Mouse (Mus musculus) midbrain, embryonic 16.5 days (tissue): ENCODE data around the gene Lat2. TPM values are rescaled to one million over a fixed set of nuclear protein-coding genes. Genes with fewer than 3 reads are reported as not detected.
A peak's percentile ranks its signal among the peaks of the same experiment; 100 is the strongest.

Source experiments
- ATAC-seq: fragments of 200-750 bp; cut with Nextera tagmentation; 2 replicates; pipeline ENCODE4 v1.8.0; 2017; ENCODE audit warnings: moderate TSS enrichment
- H3K27ac ChIP-seq: fragments of 300-500 bp; sonication (generic); 2 replicates; pipeline ENCODE4 v1.5.1; 2014; ENCODE audit warnings: mild to moderate bottlenecking, low read length, mixed read lengths
- H3K27me3 ChIP-seq: fragments of 300-500 bp; sonication (generic); 2 replicates; pipeline ENCODE4 v1.6.1; 2014; ENCODE audit warnings: low read depth, low read length, mixed read lengths; ENCODE audit not compliant: control insufficient read depth, insufficient read depth
- H3K36me3 ChIP-seq: fragments of 300-500 bp; sonication (generic); 2 replicates; pipeline ENCODE4 v1.6.1; 2014; ENCODE audit warnings: mild to moderate bottlenecking, low read length, moderate library complexity, mixed read lengths; ENCODE audit not compliant: control insufficient read depth, insufficient read depth
- H3K4me1 ChIP-seq: fragments of 300-500 bp; sonication (generic); 2 replicates; pipeline ENCODE4 v1.6.1; 2014; ENCODE audit warnings: mild to moderate bottlenecking, low read length, mixed read lengths; ENCODE audit not compliant: control insufficient read depth, insufficient read depth
- H3K4me2 ChIP-seq: fragments of 300-500 bp; sonication (generic); 2 replicates; pipeline ENCODE4 v1.6.1; 2014; ENCODE audit warnings: mild to moderate bottlenecking, low read length, mixed read lengths
- H3K4me3 ChIP-seq: fragments of 300-500 bp; sonication (generic); 2 replicates; pipeline ENCODE4 v1.5.1; 2014; ENCODE audit warnings: low read depth, mild to moderate bottlenecking, low read length, moderate library complexity, mixed read lengths
- H3K9ac ChIP-seq: fragments of 300-500 bp; sonication (generic); 2 replicates; pipeline ENCODE4 v1.6.1; 2014; ENCODE audit warnings: low read depth, low read length, mixed read lengths
- H3K9me3 ChIP-seq: fragments of 300-500 bp; sonication (generic); replicated peaks from 2 replicates; pipeline ENCODE4 v1.6.1; 2014; ENCODE audit warnings: mild to moderate bottlenecking, low read length, mixed read lengths; ENCODE audit not compliant: control insufficient read depth, poor library complexity, severe bottlenecking
- WGBS: fragments of 180-500 bp; shearing (Covaris S2); extraction: QIAGEN DNeasy Blood & Tissue Kit; methylation state at CpG from one replicate; pipeline ENCODE4 v1.1.7; 2014; 5-methylcytosine and 5-hydroxymethylcytosine counted together
- polyA plus RNA-seq: library from polyadenylated mRNA; unstranded; fragments of >200 nt; fragmentation: Nextera tagmentation; extraction: Ambion mirVana; gene quantifications from 2 replicates; pipeline ENCODE4 v1.2.1, GENCODE M21; 2015

The Lat2 gene
- polyA plus RNA-seq, 1 experiment from 2014 or later = 2.7 TPM

- no peak overlapping the region for H3K4me2 ChIP-seq
- no peak for ATAC-seq
- H3K9ac ChIP-seq = no peak overlapping the region
- no peak overlapping the region for H3K27ac ChIP-seq
- H3K4me3 ChIP-seq = no peak overlapping the region
- 70% methylated on average over 3 of the region's 3 CpGs for WGBS
- no peaks in the 10 kb centered on the region for H3K27me3 ChIP-seq
- H3K9me3 ChIP-seq = peaks cover 5% of the 10 kb centered on the region; the same call in 1 of the 2 replicates
- H3K4me1 ChIP-seq = peaks cover 7% of the 10 kb centered on the region
- H3K36me3 ChIP-seq = no peaks in the 10 kb centered on the region
Observed at GRCm38 (mm10) chr5:134568030-134568429, 46.8 kb downstream of the Lat2 start.

GRCm38 (mm10) chr5:134567445-134567844, 47.4 kb downstream of the Lat2 start:
- no peak overlapping the region for H3K4me2 ChIP-seq

DNA sequence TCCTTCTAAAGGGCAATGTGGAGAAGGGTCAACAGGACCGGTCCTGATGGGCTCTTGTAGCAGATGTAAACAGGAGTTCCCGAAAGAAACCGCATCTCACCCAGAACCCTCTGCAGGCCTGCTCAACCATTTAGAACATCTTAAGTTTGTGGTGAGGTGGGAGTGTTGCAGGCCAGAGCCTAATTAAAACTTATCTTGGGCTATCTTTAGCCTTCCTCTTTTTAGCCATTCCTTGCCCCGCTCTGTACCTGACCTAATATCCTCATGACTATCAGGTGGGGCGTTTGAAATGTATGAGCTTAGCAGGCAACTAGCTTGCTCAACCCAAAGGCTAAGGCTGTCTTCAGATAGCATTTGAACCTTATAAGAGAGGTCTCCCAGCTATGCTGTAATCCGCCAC, 49.1 kb downstream of the Lat2 start:
- Histone ChIP-seq H3K9ac (no peak overlapping the region), H3K4me2 (no peak overlapping the region), H3K4me1 (no peaks in the 10 kb centered on the region), H3K4me3 (no peak overlapping the region), H3K36me3 (no peaks in the 10 kb centered on the region), H3K27me3 (no peaks in the 10 kb centered on the region), H3K27ac (no peak overlapping the region), H3K9me3 (peaks cover 2% of the 10 kb centered on the region; the same call in 1 of the 2 replicates)
- WGBS = 93% methylated on average over 6 of the region's 6 CpGs
- ATAC-seq = no peak

More at GRCm38 (mm10) chr5:134567445-134567844, 47.4 kb downstream of the Lat2 start:
- WGBS = 77% methylated on average over 4 of the region's 4 CpGs
- H3K9ac ChIP-seq = no peak overlapping the region
- no peak overlapping the region for H3K4me3 ChIP-seq
- no peak overlapping the region for H3K27ac ChIP-seq
- peaks cover 4% of the 10 kb centered on the region for H3K4me1 ChIP-seq
- H3K9me3 ChIP-seq = peaks cover 5% of the 10 kb centered on the region; the same call in 1 of the 2 replicates
- H3K36me3 ChIP-seq = no peaks in the 10 kb centered on the region
- H3K27me3 ChIP-seq = no peaks in the 10 kb centered on the region
- ATAC-seq = no peak

GRCm38 (mm10) chr5:134564272-134564671, 50.6 kb downstream of the Lat2 start:
- H3K4me2 ChIP-seq = no peak overlapping the region
- ATAC-seq = no peak

DNA sequence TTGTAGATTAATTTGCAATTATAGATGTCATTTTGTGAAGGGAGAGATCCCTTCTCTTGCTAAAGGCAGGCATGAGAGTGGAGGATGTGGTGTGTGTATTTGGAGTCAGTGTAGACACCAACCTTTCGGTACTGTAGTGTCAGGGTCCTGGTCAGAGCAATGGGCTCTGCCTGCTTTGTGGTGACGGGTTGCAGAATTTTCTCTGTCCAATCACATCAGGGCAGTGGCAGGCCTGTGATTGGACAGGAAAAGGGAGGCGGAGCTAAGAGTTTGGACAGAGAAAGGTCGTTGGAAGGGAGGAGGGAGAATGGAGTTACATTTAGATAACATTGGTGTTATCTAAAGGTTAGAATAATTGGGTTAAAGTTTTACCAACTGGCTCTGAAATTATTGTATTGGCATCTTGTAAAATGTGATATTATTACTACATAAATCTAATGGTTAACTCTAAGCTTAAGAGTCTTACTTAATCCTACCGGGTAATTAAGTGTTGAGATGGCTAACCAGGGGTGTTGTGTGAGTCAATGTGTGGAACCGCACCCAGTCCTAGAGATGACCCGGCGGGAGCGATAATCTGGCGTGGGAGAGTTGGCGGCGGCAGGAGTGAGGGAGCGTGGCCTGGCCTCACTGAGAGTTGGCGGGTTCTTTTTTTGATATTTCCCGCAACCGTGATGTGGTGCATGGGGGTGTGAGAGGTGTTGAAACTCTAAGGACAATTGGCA, 54.2 kb downstream of the Lat2 start:
- no peaks in the 10 kb centered on the region for H3K27me3 ChIP-seq
- WGBS = 83% methylated on average over 16 of the region's 16 CpGs
- no peak overlapping the region for H3K4me2 ChIP-seq
- peaks cover 2% of the 10 kb centered on the region; the same call in 1 of the 2 replicates for H3K9me3 ChIP-seq
- no peak for ATAC-seq
- H3K27ac ChIP-seq = no peak overlapping the region
- H3K36me3 ChIP-seq = no peaks in the 10 kb centered on the region
- no peak overlapping the region for H3K4me3 ChIP-seq
- H3K4me1 ChIP-seq = peaks cover 4% of the 10 kb centered on the region; the same call in 1 of the 2 replicates
- H3K9ac ChIP-seq = no peak overlapping the region

More at GRCm38 (mm10) chr5:134564272-134564671, 50.6 kb downstream of the Lat2 start:
- H3K9me3 ChIP-seq = peaks cover 2% of the 10 kb centered on the region; the same call in 1 of the 2 replicates
- H3K4me3 ChIP-seq = no peak overlapping the region
- no peaks in the 10 kb centered on the region for H3K4me1 ChIP-seq
- H3K27me3 ChIP-seq = no peaks in the 10 kb centered on the region
- no peak overlapping the region for H3K9ac ChIP-seq
- WGBS = 96% methylated on average over 2 of the region's 2 CpGs
- no peak overlapping the region for H3K27ac ChIP-seq
- no peaks in the 10 kb centered on the region for H3K36me3 ChIP-seq

GRCm38 (mm10) chr5:134560071-134560449, 54.8 kb downstream of the Lat2 start, which contains the start of gene Syna:
Syna (minus strand) TSS chr5:134560171.
- Histone ChIP-seq H3K4me2 (no peak within 1 kb of the TSS), H3K4me1 (peaks cover 10% of the 10 kb centered on the region; the same call in 1 of the 2 replicates), H3K27ac (no peak within 1 kb of the TSS), H3K9me3 (no peaks in the 10 kb centered on the region), H3K4me3 (no peak within 1 kb of the TSS), H3K36me3 (no peaks in the 10 kb centered on the region), H3K27me3 (no peaks in the 10 kb centered on the region), H3K9ac (no peak within 1 kb of the TSS)
- WGBS = 92% methylated on average over 7 of the region's 7 CpGs
- no peak for ATAC-seq

DNA sequence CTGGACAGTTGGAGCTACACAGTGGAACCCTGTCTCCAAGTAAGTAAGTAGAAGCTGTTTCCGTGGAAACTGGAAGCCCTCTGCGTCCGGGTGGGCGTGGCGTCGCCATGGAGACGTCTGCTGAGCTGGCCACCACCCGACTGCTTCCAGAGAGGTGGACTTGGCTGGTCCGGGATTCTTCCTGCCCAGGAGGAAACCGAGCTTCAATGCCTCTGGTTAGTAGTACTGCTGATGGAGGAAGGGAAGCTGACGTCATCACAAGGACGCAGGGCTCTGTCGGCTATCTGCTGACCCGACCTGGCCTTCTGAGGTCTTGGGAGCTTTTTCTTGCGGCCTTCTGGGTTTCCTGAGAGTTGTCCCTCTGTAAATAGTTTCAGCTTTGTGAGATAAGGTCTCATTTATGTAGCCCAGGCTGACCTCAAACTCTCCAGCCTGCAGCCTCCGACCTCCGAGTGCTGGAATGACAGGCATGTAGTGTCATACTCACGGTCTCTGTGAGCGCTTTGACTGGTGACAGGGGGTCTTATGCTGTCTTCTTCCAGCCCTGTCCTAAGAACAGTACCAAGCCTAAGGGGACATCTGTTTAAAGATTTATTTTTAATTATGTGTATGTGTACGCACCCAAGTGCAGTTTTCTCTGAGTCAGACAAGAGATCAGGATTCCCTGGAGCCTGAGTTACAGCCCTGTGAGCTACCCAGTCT, 59.2 kb downstream of the Lat2 start:
- no peaks in the 10 kb centered on the region for H3K27me3 ChIP-seq
- no peak overlapping the region for H3K27ac ChIP-seq
- no peaks in the 10 kb centered on the region for H3K36me3 ChIP-seq
- no peak for ATAC-seq
- H3K9ac ChIP-seq = no peak overlapping the region
- H3K4me2 ChIP-seq = peak overlapping the region; percentile 50
- peaks cover 20% of the 10 kb centered on the region for H3K4me1 ChIP-seq
- 0 out of 2 replicates have a peak overlapping the region, but pooled peaks have one; percentile 6 for H3K4me3 ChIP-seq
- H3K9me3 ChIP-seq = no peaks in the 10 kb centered on the region
- WGBS = 11% methylated on average over 20 of the region's 20 CpGs

GRCm38 (mm10) chr5:134553951-134554546, 60.8 kb downstream of the Lat2 start:
- no peak overlapping the region for H3K4me3 ChIP-seq
- H3K27me3 ChIP-seq = no peaks in the 10 kb centered on the region
- no peaks in the 10 kb centered on the region for H3K9me3 ChIP-seq
- H3K36me3 ChIP-seq = no peaks in the 10 kb centered on the region
- no peak overlapping the region for H3K27ac ChIP-seq
- no peak for ATAC-seq
- no peak overlapping the region for H3K4me2 ChIP-seq
- H3K4me1 ChIP-seq = peaks cover 36% of the 10 kb centered on the region
- H3K9ac ChIP-seq = no peak overlapping the region
- WGBS = 89% methylated on average over 5 of the region's 5 CpGs
